9 mouse cellular contexts compared by ENCODE assay signal in the genomic region with DNA sequence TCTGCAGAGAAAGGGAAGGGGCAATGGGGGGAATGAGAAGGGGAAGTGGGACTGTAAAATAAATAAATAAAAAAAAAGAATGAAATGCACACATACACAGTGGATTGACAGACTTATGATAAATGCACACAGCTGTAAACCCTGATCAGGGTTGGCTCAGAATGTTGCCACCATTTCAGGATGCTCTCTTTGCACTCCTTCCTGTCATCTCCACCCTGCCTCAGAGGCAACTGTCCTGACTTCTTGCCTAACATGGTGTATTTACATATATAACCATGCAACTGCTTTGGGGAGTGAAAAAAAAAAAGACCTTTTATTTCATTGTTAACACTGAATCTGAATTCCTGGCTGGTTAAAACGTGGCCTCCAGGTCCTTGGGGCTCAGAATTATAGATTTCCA.
DNase-seq lines count a peak whose midpoint lies in the region; ATAC-seq and TF ChIP-seq lines count a peak whose summit lies in the region.
"Had no signal": no experiment of that assay in that cellular context is flagged by ENCODE, and none has a peak within 500 bp of the region (broad histone marks: within the 10 kb centered on the region; RNA-seq: fewer than 3 reads in every experiment).

No protein-coding gene starts in this region.

- ATAC-seq in forebrain, embryonic 11.5 days (replicated peaks; ENCODE audit: low FRiP score) = no peak
- no peak for ATAC-seq in intestine, postnatal 0 days
- ATAC-seq in monocyte, adult 5-6 weeks (replicated peaks; ENCODE audit: insufficient number of reproducible peaks, low FRiP score, low TSS enrichment, poor library complexity, severe bottlenecking) = peak; percentile 80; the same call in 1 of the 2 replicates

- no peak for TF ChIP-seq CTCF in layer of hippocampus, adult 2 months (conservative IDR thresholded peaks at IDR 0.05)
- TF ChIP-seq CTCF in intestine, postnatal 0 days (IDR thresholded peaks at IDR 0.05; ENCODE audit: low read depth) = no peak

- no peak overlapping the region for H3K4me3 ChIP-seq in forebrain, embryonic 10.5 days
- no peak overlapping the region for H3K4me3 ChIP-seq in forebrain, embryonic 11.5 days (ENCODE audit: low read depth, low read length)
- peak overlapping the region; percentile 28; the same call in 1 of the 2 replicates for H3K4me3 ChIP-seq in layer of hippocampus, adult 2 months
- H3K4me3 ChIP-seq in intestine, postnatal 0 days (ENCODE audit: low read depth, low read length) = no peak overlapping the region; the same call in 1 of the 2 replicates

- no peaks in the 10 kb centered on the region for H3K36me3 ChIP-seq in forebrain, embryonic 10.5 days (replicated peaks)
- no peaks in the 10 kb centered on the region for H3K36me3 ChIP-seq in forebrain, embryonic 11.5 days (ENCODE audit: control insufficient read depth, insufficient read depth, low read length)
- no peaks in the 10 kb centered on the region for H3K36me3 ChIP-seq in intestine, postnatal 0 days (ENCODE audit: control insufficient read depth, insufficient read depth)

- peak overlapping the region; percentile 54; the same call in 1 of the 2 replicates for H3K27ac ChIP-seq in forebrain, embryonic 10.5 days
- H3K27ac ChIP-seq in forebrain, embryonic 11.5 days (ENCODE audit: low read depth, low read length) = no peak overlapping the region
- peak overlapping the region; percentile 67 for H3K27ac ChIP-seq in layer of hippocampus, adult 2 months
- no peak overlapping the region for H3K27ac ChIP-seq in intestine, postnatal 0 days (ENCODE audit: low read depth, low read length)

- no peak for DNase-seq in forebrain, embryonic 10.5 days (ENCODE audit: extremely low spot score, low spot score)
- DNase-seq in forebrain, embryonic 11.5 days (ENCODE audit: low spot score) = no peak
- DNase-seq in layer of hippocampus, adult 2 months (ENCODE audit: low spot score in 2 of 2) = no peak
- DNase-seq in layer of hippocampus, adult 11-12 months (ENCODE audit: low spot score) = no peak
- DNase-seq in B cell, adult 2 months = no peak
- DNase-seq in lung, postnatal 25 days (ENCODE audit: low spot score) = no peak
- DNase-seq: cerebellum, adult 11-12 months had no signal

- peaks cover 13% of the 10 kb centered on the region for H3K27me3 ChIP-seq in forebrain, embryonic 10.5 days (ENCODE audit: poor library complexity, severe bottlenecking)
- no peaks in the 10 kb centered on the region for H3K27me3 ChIP-seq in forebrain, embryonic 11.5 days (ENCODE audit: control insufficient read depth, insufficient read depth, low read length)
- no peaks in the 10 kb centered on the region for H3K27me3 ChIP-seq in intestine, postnatal 0 days (replicated peaks; ENCODE audit: control insufficient read depth, insufficient read depth, low read length)

- H3K9ac ChIP-seq in forebrain, embryonic 11.5 days (ENCODE audit: low read length) = no peak overlapping the region; the same call in 1 of the 2 replicates
- H3K9ac ChIP-seq in intestine, postnatal 0 days (ENCODE audit: low read depth, low read length) = no peak overlapping the region

- H3K4me1 ChIP-seq in forebrain, embryonic 10.5 days = peaks cover 14% of the 10 kb centered on the region
- H3K4me1 ChIP-seq in forebrain, embryonic 11.5 days (replicated peaks; ENCODE audit: control insufficient read depth, insufficient read depth, low read length) = 0 out of 2 replicates have a peak, but pooled peaks cover 2% of the 10 kb centered on the region
- no peaks in the 10 kb centered on the region for H3K4me1 ChIP-seq in intestine, postnatal 0 days (replicated peaks; ENCODE audit: control insufficient read depth, insufficient read depth, low read length)

- no peak overlapping the region for H3K4me2 ChIP-seq in forebrain, embryonic 11.5 days (ENCODE audit: low read depth, low read length, severe bottlenecking)
- peak overlapping the region; percentile 57; the same call in 1 of the 2 replicates for H3K4me2 ChIP-seq in intestine, postnatal 0 days (replicated peaks; ENCODE audit: low read depth)

- H3K9me3 ChIP-seq in forebrain, embryonic 10.5 days = no peaks in the 10 kb centered on the region
- no peaks in the 10 kb centered on the region for H3K9me3 ChIP-seq in forebrain, embryonic 11.5 days (ENCODE audit: control insufficient read depth, low read length)
- H3K9me3 ChIP-seq in intestine, postnatal 0 days (ENCODE audit: control insufficient read depth) = no peaks in the 10 kb centered on the region

- 19% methylated on average over 1 of the region's 1 CpGs for WGBS in forebrain, embryonic 10.5 days
- 21% methylated on average over 1 of the region's 1 CpGs for WGBS in forebrain, embryonic 11.5 days
- 19% methylated on average over 1 of the region's 1 CpGs for WGBS in intestine, postnatal 0 days

Comparison
In these comparisons a context has a peak if more than half of its experiments do, and no peak if none do; other contexts are left out.
1. H3K27ac ChIP-seq: peak in forebrain, embryonic 10.5 days (single experiment) and layer of hippocampus, adult 2 months (single experiment); none in forebrain, embryonic 11.5 days (single experiment) and intestine, postnatal 0 days (single experiment).